Mouse (Mus musculus): ENCODE data around the gene Prrt2. TPM values are rescaled to one million over a fixed set of nuclear protein-coding genes. Genes with fewer than 3 reads are reported as not detected.

The Prrt2 gene
- total RNA-seq, 2 experiments from 2014 or later: 1.6 to 6.9 TPM

DNA sequence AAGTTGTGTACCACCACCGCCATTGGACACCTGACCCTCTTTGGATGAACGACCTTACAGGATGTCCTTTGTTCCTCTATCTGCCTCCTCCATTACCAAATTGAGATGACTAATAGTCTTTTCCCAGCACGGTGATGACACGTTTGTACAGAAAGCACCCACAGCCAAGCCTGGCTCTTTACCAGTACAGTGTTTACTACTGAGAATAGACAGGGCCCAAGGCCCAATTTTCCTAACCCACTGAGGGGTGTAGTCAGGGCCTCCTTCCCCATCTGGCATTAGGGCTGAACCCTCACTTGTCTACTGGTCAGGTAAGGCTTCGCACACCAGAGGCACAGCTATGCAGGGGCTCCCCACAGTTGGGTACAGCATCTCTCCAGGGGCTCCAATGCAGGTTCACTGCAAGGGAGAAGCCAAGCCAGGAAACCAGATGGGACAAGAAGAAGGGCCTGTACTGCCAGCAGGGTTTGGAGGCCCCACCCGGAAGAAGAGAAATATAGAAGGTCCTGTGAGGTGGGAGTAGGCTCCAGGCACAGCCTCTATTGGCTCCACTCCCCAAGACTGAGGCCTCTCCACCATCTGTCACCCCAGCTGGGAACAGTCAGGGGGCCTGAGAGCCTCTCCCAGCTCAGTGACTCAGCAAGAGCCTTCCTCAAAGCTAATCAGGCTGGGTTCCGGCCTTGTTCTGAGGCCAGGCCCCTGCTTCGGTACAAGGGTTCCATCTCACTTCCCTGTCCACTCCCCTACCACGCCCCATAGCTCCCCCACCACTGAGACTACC lies 12.6 kb downstream of the Prrt2 start:
- peak; percentile 93 for ATAC-seq (replicated peaks; ENCODE audit: poor library complexity, severe bottlenecking)

DNA sequence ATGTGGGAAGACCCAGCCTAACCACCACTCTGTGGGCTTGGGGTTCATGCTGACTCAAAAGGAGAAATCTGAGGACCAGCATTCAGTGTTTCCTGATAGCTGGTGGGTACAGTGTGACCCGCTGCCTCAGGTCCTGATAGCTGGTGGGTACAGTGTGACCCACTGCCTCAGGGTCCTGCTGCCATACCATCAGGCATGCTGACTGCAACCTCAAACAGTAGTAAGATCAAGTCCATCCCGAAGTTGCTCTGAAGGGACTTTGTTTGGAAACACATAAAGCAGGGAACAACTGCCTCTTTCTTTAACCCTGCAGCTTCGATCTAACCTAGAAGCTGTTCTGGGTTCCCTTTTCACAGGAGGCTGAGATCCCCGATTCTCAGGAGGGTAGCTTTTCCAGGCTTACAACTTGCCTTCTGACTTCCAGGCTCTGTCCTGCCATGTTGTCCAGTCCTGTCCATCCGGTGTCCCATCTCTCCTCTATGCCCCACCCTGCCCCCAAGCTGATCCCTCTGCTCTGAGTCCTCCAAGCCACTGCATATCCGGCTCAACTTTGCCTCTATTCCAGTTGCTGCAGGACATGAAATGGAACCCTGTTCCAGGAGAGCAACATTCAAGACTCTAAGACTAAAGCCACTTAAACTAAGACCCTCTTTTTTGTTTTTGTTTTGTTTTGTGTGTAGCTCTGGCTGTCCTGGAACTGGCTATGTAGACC lies 13.5 kb downstream of the Prrt2 start:
- no peak for ATAC-seq (replicated peaks; ENCODE audit: poor library complexity, severe bottlenecking)

DNA sequence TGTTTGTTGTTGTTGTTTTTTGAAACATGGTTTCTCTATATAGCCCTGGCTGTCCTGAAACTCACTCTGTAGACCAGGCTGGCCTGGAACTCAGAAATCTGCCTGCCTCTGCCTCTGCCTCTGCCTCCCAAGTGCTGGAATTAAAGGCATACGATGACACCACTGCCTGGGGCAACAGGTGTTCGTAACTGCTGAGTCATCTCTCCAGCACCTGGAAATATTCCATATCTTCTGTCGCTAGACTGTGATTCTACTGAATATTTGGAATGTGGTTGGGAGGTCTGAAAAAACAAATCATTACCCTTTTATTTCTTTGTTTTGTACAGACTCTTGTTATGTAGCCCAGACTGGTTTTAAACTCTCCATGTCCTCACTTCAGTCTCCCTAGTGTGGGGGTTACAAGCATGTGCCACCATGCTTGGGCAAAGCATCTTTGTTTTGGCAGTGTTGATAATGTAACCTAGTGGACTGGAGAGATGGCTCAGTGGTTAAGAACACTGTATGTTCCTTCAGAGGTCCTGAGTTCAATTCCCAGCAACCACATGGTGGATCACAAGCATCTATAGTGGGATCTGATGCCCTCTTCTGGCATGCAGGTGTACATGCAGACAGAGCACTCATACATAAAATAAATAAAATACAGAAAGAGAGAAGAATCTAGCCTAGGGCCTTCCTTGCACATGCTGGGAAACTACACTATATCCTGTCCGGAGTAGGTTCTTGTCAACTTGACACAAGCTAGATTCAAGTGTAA lies 16.7 kb downstream of the Prrt2 start:
- no peak for ATAC-seq (replicated peaks; ENCODE audit: poor library complexity, severe bottlenecking)

DNA sequence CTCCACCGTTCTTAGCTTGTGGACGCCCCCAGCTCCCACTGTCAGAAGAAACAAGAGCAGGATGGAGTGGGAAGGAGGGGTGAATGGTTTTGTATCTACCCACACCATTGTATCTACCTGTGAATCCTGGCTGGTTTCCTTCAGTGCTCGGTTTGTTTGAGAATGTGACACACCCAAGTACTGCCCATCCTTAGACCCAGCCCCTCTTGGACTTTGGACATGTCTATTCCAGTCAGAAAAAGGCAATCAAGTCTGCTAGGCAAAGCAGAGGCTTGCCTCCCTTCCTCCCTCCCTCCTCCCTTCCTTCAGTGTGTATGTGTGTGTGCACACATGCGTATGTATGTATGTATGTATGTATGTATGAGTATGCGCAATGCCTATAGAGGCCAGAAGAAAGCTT lies 17.4 kb downstream of the Prrt2 start:
- no peak for ATAC-seq (replicated peaks; ENCODE audit: poor library complexity, severe bottlenecking)

DNA sequence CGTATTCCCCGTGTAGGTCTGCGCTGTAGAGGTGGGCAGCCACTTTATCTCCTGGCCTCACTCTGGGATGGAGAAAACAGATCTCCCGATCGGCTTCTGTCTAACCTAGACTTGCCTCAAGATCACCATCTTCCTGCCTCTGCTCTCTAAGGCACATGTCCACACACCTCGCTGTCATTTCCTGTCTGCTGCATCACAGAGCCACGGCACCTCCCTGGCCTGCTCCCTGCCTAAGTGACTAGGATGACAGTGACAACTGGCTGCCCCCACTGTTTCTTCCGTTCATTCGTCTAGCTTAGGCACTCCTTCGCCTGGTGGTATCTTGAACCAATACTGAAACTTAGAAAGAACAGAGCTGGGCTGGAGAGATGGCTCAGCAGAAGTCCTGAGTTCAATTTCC lies 21.4 kb downstream of the Prrt2 start:
- ATAC-seq (replicated peaks; ENCODE audit: poor library complexity, severe bottlenecking): no peak

DNA sequence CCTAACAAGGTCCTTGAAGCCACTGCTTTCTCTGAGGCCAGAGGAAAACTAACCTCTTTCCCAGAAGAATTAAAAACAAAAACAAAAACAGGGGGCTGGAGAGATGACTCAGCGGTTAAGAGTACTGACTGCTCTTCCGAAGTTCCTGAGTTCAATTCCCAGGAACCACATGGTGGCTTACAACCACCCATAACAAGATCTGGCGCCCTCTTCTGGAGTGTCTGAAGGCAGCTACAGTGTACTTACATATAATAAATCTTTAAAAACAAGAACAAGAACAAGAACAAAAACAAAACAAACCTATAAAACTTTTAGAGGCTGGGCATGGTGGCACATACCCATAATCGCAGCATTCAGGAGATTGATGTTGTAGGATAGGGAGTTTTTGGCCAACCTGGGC lies 24.6 kb downstream of the Prrt2 start:
- ATAC-seq (replicated peaks; ENCODE audit: poor library complexity, severe bottlenecking): no peak

DNA sequence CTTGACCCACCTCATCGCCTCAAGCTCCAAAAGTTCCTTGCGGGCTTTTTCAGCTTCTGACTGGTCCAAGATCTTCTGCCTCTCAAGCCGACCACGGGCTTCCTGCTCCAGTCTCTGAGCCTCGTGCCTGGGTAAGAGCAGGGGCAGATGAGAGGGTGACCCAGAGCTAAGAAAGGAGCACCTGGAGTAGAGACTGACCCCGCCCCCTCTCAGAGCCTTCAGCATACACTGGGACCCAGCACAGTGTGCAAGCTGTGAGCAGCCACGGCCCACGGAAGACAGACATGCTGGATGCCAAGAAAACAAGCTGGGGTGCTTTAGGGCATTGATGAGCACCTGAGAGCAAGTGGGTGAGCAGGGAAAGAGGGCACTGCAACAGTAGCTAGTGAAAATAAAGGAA lies 32.2 kb downstream of the Prrt2 start:
- ATAC-seq (replicated peaks; ENCODE audit: poor library complexity, severe bottlenecking): no peak

DNA sequence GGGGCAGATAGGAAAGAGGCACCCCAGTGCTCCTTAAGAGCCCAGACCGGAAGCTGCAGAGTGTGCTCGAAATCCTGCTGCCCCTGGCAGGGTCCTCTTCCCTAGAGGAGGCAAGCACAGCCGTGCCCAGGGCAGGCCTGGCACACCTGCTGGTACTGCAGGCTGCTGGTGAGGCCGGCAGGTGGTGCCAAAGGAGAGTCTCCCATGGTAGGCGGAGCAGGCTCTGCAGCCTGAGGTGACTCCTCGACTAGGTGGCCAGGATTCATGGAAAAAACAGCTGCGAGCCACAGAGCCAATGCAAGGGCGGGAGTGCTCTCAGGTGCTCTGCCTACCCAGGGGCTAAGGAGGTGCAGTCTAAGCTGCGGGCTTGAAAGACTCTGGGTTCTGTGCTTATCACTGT lies 34.7 kb downstream of the Prrt2 start:
- ATAC-seq (replicated peaks; ENCODE audit: poor library complexity, severe bottlenecking): peak; percentile 33; the same call in 1 of the 2 replicates

DNA sequence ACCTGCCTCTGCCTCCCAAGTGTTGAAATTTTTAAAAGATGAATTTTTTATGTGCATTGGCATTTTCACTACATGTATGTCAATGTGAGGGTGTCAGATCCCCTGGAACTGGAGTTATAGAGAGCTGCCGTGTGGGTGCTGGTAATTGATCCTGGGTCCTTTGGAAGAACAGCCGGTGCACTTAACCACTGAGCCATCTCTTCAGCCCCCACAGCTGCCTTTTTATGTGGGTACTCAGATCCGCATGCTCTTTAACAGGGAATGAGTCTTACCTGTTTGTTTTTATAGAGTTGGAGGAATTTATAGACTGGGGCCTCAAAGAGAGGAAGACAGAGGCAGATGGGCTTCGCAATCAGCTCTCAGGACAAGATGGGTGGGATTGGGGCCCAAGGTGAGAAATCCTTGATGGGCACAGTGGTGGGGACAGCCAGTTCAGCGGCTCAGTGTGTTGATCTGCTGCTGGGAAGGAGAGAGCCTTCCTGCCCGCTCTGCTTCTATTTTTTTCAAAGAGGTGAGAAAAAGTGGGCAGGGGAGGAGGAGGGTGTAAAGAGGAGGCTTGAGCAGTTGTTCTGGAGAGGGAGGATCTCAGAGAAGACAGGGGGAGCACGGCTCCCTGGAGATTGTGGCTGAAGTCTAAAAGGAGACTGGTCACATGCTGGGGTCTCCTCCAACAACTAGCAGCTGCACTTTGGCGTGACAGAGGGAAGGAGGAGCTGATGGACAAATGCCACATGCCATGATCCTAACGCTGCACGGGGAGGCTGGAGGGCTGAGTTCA lies 36.2 kb downstream of the Prrt2 start:
- ATAC-seq (replicated peaks; ENCODE audit: poor library complexity, severe bottlenecking): no peak

DNA sequence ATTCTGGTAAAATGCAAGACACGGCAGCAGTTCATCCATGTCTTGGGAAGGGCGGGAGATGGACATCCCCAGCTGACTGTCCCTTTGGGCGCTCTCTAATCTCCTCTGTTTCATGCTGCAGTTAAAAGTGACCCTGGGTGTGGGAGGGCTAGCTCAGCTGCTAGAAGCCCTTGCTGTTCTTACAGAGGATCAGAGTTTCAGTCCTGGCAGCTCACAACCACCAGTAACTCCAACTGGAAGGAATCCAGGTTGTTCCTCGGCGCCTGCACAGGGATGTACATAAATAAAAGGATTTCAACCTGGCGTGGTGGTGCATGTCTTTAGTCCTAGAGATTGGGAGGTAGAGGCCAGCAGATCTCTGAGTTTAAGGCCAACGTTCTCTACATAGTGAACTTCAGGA lies 37.9 kb downstream of the Prrt2 start:
- no peak for ATAC-seq (replicated peaks; ENCODE audit: poor library complexity, severe bottlenecking)

DNA sequence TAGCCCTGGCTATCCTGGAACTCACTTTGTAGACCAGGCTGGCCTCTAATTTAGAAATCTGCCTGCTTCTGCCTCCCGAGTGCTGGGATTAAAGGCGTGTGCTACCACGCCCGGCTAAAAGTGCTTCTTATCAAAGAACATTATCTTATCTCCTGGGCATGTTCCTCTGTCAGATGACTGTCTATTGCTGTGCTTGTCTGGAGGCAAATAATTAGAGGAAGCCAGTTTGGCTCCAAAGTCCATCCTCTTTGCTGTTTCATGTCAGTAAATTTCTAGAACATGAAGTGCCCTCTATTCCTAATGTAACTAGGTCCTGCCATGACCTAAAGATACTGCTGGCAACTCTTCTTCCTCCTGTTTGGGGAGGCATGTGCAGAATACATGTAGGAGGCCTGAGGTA lies 39.0 kb downstream of the Prrt2 start:
- no peak for ATAC-seq (replicated peaks; ENCODE audit: poor library complexity, severe bottlenecking)

DNA sequence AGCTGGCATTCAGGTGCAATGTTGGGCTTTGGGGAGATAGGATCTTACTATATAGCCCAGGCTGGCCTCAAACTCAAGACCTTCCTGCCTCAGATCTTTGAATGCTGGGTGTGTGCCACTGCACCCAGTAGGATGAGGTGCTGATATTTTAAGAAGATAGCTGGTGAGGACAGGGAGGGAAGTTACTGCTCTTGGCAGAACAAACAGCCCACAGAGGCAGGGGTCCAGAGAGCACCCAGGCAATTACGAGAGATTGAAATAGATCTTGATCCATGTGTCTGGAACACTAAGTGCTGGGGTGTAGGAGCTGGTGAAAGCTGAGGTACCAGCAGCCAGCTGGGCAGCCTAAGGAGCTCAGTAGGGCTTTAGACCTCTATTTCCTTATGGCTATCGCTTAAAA lies 39.4 kb downstream of the Prrt2 start:
- ATAC-seq (replicated peaks; ENCODE audit: poor library complexity, severe bottlenecking): no peak

DNA sequence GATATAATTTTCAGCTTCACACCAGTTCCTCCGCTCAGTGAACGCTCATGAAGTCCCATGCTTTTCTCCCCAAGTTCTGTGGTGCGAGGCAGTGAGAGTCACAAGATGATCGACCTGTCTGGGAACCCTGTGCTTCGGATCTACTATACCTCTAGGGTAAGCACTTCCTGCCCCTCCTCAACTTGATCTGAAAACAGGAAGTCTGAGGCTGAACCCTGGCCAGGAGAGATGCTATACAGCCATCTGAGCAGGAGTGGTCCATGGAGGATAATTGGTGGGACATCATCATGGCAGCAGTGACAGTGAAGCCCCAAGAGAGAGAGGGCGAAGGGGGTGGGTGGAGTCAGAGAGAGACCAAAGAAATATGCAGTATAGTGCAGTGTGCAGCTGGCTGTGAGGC lies 42.2 kb downstream of the Prrt2 start:
- no peak for ATAC-seq (replicated peaks; ENCODE audit: poor library complexity, severe bottlenecking)

DNA sequence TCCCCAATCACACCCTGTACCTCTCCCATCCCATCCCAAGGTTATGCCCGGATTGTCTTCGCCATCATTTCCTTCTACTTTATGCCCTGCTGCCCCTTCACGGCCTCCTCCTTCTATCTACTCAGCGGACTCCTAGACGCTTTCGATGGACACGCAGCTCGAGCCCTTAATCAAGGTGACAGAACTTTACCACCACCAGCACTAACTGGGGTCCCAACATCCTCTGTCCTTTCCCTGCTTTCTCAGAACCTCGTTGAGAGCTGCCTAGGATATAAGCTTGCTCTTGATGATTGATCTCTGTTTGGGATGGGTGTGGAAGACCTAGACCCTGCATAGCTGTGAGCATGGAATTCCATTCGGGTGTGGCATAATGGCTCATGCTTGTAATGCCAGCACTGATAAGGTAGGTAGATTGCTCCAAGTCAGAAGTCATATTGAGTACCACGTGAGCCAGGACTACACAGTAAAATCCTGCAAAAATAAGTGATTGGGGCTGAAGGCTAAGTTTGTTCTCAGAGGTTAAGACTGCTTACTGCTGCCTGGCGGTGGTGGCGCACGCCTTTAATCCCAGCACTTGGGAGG lies 44.0 kb downstream of the Prrt2 start:
- no peak for ATAC-seq (replicated peaks; ENCODE audit: poor library complexity, severe bottlenecking)

DNA sequence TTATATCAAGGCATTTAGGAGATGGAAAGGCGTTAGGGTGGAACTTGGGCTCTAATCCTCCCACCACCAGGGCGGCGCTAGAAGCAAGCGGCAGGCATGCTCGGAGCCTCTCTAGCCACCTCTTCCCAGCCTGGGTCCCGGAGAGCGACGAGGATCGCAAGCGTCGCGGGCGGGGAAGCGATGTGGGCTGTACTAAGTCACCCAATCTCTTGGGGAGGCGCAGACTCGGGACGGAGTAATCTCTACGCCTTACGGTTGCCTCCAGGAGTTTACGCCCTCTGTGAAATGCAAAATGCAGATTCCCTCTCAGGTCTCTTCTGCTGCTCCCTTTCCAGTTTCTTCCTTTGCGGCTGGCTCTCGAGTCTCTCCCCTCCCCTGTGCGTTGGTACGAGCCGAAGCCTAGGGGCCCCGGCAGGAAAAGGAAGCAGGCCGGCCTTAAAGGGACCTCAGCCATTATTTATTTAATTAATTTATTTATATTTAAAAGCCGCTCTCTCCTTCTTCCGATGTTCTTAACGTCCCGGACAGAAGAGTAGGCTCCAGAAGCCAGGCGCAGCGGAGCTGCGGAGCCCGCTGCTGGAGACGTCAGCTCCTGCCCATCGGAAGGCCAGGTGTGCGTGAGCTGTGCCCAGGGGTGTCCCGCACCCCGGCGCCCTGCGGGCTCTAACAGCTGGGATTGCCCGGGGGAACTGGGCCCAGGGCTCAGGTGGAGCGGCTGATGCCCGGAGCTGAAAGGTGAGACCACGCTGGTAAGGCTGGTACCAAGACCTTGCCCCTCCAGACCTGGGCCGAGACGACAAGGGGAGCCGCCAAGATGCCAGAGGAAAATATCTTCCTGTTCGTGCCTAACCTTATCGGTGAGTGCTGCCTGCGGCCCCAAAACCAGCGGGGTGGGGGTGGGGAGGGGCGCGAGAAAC lies 44.8 kb downstream of the Prrt2 start, which contains the start of gene Cdiptos:
TSS of gene Cdiptos (minus strand) at position 149 of the 917 bp plus-strand sequence.
- peak; percentile 91 for ATAC-seq (replicated peaks; ENCODE audit: poor library complexity, severe bottlenecking)

DNA sequence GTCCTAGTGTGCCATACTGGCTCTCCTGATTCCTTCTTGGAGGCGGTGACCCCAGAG lies 45.3 kb downstream of the Prrt2 start, which contains the start of gene Cdipt:
TSS of gene Cdipt (plus strand) at position 22 of the 57 bp plus-strand sequence.
- no peak for ATAC-seq (replicated peaks; ENCODE audit: poor library complexity, severe bottlenecking)

DNA sequence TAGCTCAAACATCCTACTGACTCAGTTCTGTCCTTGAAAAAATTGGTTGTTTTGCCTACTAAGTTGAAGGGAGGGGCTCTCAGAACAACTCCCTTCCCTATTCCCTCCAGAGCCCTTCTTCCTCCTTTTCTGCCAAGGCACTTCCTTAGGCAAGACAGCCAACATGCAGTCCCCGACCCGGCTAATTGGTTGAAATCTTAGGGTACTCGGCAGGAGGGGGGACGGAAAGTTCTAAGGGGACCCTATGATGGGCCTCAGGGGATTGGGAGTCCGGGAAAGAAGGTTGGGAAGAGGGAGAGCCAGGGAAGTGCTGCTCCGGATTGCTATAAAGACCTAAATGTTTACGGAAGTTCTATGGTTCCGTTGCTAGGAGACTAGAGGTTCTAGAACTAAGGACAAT lies 45.5 kb downstream of the Prrt2 start:
- ATAC-seq (replicated peaks; ENCODE audit: poor library complexity, severe bottlenecking): peak; percentile 53

All from granulocyte monocyte progenitor cell, adult 5-6 weeks (primary cell).